Mouse (Mus musculus): Measurements from ENCODE around the gene Nol4l. TPM values are rescaled to one million over a fixed set of nuclear protein-coding genes. Genes with fewer than 3 reads are reported as not detected.

Gene Nol4l
- total RNA-seq, 2 experiments from 2014 or later, result 44.0 to 55.2 TPM

Other genes with a start within 250 kb of the Nol4l start
- gene Kif3b, start 238.6 kb downstream of the Nol4l start, total RNA-seq (2021), result 10 to 100 TPM; 53.5 to 56.9 TPM
- 10 to 100 TPM; 34.6 to 36.5 TPM for gene Asxl1, start 184.1 kb downstream of the Nol4l start, total RNA-seq (2021)
- 1 to 10 TPM in 1 of 2 experiments, not detected in 1; 1.3 TPM for gene 4930404H24Rik, start 37.2 kb downstream of the Nol4l start, total RNA-seq (2021)
- 10 to 100 TPM; 28.7 to 30.3 TPM for gene Commd7, start 102.8 kb upstream of the Nol4l start, total RNA-seq (2021)
- gene Dnmt3b, start 119.5 kb upstream of the Nol4l start, total RNA-seq (2021), result under 1 TPM; 0.47 to 0.58 TPM
- not detected for gene Dnmt3c, start 166.7 kb upstream of the Nol4l start, total RNA-seq (2021)
- 10 to 100 TPM; 72.0 to 94.5 TPM for gene Mapre1, start 211.3 kb upstream of the Nol4l start, total RNA-seq (2021)
- under 1 TPM in 1 of 2 experiments, not detected in 1; 0.33 TPM for gene Efcab8, start 250.0 kb upstream of the Nol4l start, total RNA-seq (2021)

Measured in left cerebral cortex, adult 18-20 months (tissue).